Mouse (Mus musculus) adrenal gland, adult 18-20 months (tissue): ENCODE data around the gene Olfr69. TPM values are rescaled to one million over a fixed set of nuclear protein-coding genes. Genes with fewer than 3 reads are reported as not detected.
"Not testable (repeated sequence)": the region's sequence is repeated elsewhere in the genome, so short reads cannot be mapped to it uniquely, and the experiment has no call there.

ENCODE experiments used
- DNase-seq, 2 experiments: peaks; one replicate each; pipeline ENCODE4 v3.0.0; 2021 to 2022; ENCODE audit warnings: low spot score in 2 of 2
- total RNA-seq, 2 experiments: library from RNA; stranded (reverse); gene quantifications; 1 replicate in 1 of 2; 2 replicates in 1 of 2; pipeline ENCODE4 v1.2.3; 2021

The Olfr69 gene
- total RNA-seq, 2 experiments from 2014 or later: not detected

DNA sequence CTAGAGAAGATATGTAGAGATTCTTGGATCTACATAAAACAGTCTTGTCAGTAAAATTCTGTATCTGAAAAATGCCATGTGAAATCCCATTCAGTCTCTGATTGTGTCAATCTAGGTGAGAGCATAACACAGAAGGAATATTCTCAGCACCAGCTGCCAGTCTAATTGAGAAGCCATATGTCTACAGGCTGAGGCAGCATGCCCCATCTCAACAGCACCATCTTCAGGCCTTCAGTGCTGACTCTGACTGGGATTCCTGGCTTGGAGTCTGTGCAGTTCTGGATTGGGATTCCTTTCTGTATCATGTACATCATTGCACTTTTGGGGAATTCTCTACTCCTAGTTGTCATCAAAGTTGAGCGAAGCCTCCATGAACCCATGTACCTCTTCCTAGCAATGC is 55.0 kb downstream of the Olfr69 start:
- DNase-seq: not testable (repeated sequence)

Other genes starting within 250 kb of the Olfr69 start
- gene Olfr612, start 228.9 kb downstream of the Olfr69 start, total RNA-seq: not detected
- not detected for gene Olfr613, start 223.5 kb downstream of the Olfr69 start, total RNA-seq
- not detected for gene Olfr615, start 215.5 kb downstream of the Olfr69 start, total RNA-seq
- gene Olfr616, start 202.5 kb downstream of the Olfr69 start, total RNA-seq: not detected
- not detected for gene Olfr617, start 198.5 kb downstream of the Olfr69 start, total RNA-seq
- gene Olfr618, start 181.5 kb downstream of the Olfr69 start, total RNA-seq: not detected
- not detected for gene Olfr619, start 171.0 kb downstream of the Olfr69 start, total RNA-seq
- gene Olfr620, start 159.1 kb downstream of the Olfr69 start, total RNA-seq: not detected
- gene Olfr622, start 128.9 kb downstream of the Olfr69 start, total RNA-seq: not detected
- gene Olfr623, start 107.9 kb downstream of the Olfr69 start, total RNA-seq: not detected
- gene Olfr624, start 100.4 kb downstream of the Olfr69 start, total RNA-seq: not detected
- not detected for gene Olfr625-ps1, start 88.9 kb downstream of the Olfr69 start, total RNA-seq
- not detected for gene Olfr243, start 56.9 kb downstream of the Olfr69 start, total RNA-seq
- gene Olfr628, start 41.2 kb downstream of the Olfr69 start, total RNA-seq: not detected
- gene Olfr629, start 26.7 kb downstream of the Olfr69 start, total RNA-seq: not detected
- gene Olfr630, start 14.3 kb downstream of the Olfr69 start, total RNA-seq: not detected
- gene Olfr68, start 8.1 kb upstream of the Olfr69 start, total RNA-seq: not detected
- gene Olfr67, start 20.2 kb upstream of the Olfr69 start, total RNA-seq: not detected
- gene Hbb-bt, start 42.4 kb upstream of the Olfr69 start, total RNA-seq: 100 to 1,000 TPM; 185 to 588 TPM
- gene Hbb-bs, start 56.5 kb upstream of the Olfr69 start, total RNA-seq: 1,000 to 10,000 TPM; 1,754 to 4,577 TPM
- not detected for gene Hbb-bh2, start 68.9 kb upstream of the Olfr69 start, total RNA-seq
- gene Hbb-bh1, start 71.6 kb upstream of the Olfr69 start, total RNA-seq: not detected
- not detected for gene Hbb-y, start 81.6 kb upstream of the Olfr69 start, total RNA-seq
- not detected for gene Olfr66, start 114.7 kb upstream of the Olfr69 start, total RNA-seq
- gene Olfr64, start 122.9 kb upstream of the Olfr69 start, total RNA-seq: not detected
- not detected for gene Olfr65, start 131.9 kb upstream of the Olfr69 start, total RNA-seq
- gene Olfr631, start 157.2 kb upstream of the Olfr69 start, total RNA-seq: not detected
- gene Olfr632, start 162.8 kb upstream of the Olfr69 start, total RNA-seq: not detected
- gene Olfr633, start 172.8 kb upstream of the Olfr69 start, total RNA-seq: not detected
- gene Olfr635, start 199.6 kb upstream of the Olfr69 start, total RNA-seq: under 1 TPM in 1 of 2 experiments, not detected in 1; 0.03 TPM
- not detected for gene Olfr638, start 227.2 kb upstream of the Olfr69 start, total RNA-seq
- under 1 TPM in 1 of 2 experiments, not detected in 1; 0.10 TPM for gene Olfr639, start 245.7 kb upstream of the Olfr69 start, total RNA-seq